Mouse (Mus musculus) liver, postnatal 0 days (tissue): ENCODE measurements at regions not wholly inside any gene's neighbourhood (a gene's known extent, or its start where the extent isn't known, plus 50 kb on each side); places are given as distances from the start of the nearest gene placed in this dataset.

ENCODE experiments used
- CTCF ChIP-seq: sonication (generic); IDR thresholded peaks from 2 replicates; pipeline ENCODE4 v1.5.1; 2016; ENCODE audit warnings: antibody characterized with exemption, low read depth
- EP300 ChIP-seq: IDR thresholded peaks from 2 replicates; pipeline ENCODE4 v1.6.1; 2016; ENCODE audit warnings: antibody characterized with exemption, low read depth, mild to moderate bottlenecking

- TF ChIP-seq EP300: no peak
- TF ChIP-seq CTCF: no peak
Measured at GRCm38 (mm10) chr7:135804730-135805129, 88.6 kb upstream of the Mki67 start.
